Mouse (Mus musculus) layer of hippocampus, adult 11-12 months (tissue): ENCODE results near the gene Ppp3cb.
A peak's percentile ranks its signal among the peaks of the same experiment; 100 is the strongest.
"Not testable (repeated sequence)": the region's sequence is repeated elsewhere in the genome, so short reads cannot be mapped to it uniquely, and the experiment has no call there.

Source experiments
- DNase-seq: peaks from one replicate; pipeline ENCODE4 v3.0.0; 2022; ENCODE audit warnings: low spot score

Gene Ppp3cb

GRCm38 (mm10) chr14:20546415-20546814 is at the start of gene Ppp3cb:
Ppp3cb (minus strand) TSS chr14:20546573.
- DNase-seq: peak; percentile 76

- DNase-seq: peak; percentile 74
These were observed 49.4 kb upstream of the Ppp3cb start for GRCm38 (mm10) chr14:20595781-20596180.

GRCm38 (mm10) chr14:20587458-20587857 is 41.1 kb upstream of the Ppp3cb start:
- DNase-seq: no peak

- DNase-seq: no peak
These were observed 32.5 kb upstream of the Ppp3cb start for GRCm38 (mm10) chr14:20578822-20579407.

- DNase-seq: peak; percentile 84
These were observed 29.8 kb upstream of the Ppp3cb start for GRCm38 (mm10) chr14:20576179-20576578.

GRCm38 (mm10) chr14:20573196-20573595 is 26.8 kb upstream of the Ppp3cb start:
- not testable (repeated sequence) for DNase-seq

- no peak for DNase-seq
These were observed 19.1 kb upstream of the Ppp3cb start for GRCm38 (mm10) chr14:20565256-20566021.

- DNase-seq: no peak
These were observed 18.3 kb upstream of the Ppp3cb start for GRCm38 (mm10) chr14:20564692-20565091.

GRCm38 (mm10) chr14:20561897-20562296 is 15.5 kb upstream of the Ppp3cb start:
- DNase-seq: no peak

- DNase-seq: no peak
These were observed 3.8 kb upstream of the Ppp3cb start for GRCm38 (mm10) chr14:20550136-20550535.

- peak; percentile 82 for DNase-seq
These were observed 643 bp downstream of the Ppp3cb start for GRCm38 (mm10) chr14:20545529-20546331.

- no peak for DNase-seq
These were observed 1.6 kb downstream of the Ppp3cb start for GRCm38 (mm10) chr14:20544467-20545411.

- DNase-seq: no peak
These were observed 16.7 kb downstream of the Ppp3cb start for GRCm38 (mm10) chr14:20529643-20530042.

- DNase-seq: no peak
These were observed 26.2 kb downstream of the Ppp3cb start for GRCm38 (mm10) chr14:20520179-20520578.

- no peak for DNase-seq
These were observed 37.9 kb downstream of the Ppp3cb start for GRCm38 (mm10) chr14:20508424-20508823.

- DNase-seq: no peak
These were observed 43.4 kb downstream of the Ppp3cb start for GRCm38 (mm10) chr14:20502966-20503365.

GRCm38 (mm10) chr14:20499982-20500381 is 46.4 kb downstream of the Ppp3cb start:
- DNase-seq: no peak

GRCm38 (mm10) chr14:20496603-20497002 is 49.8 kb downstream of the Ppp3cb start, which contains the start of gene Mss51:
Mss51 (minus strand) TSS chr14:20496901.
- DNase-seq: no peak

GRCm38 (mm10) chr14:20486031-20486430 is 60.3 kb downstream of the Ppp3cb start:
- no peak for DNase-seq

GRCm38 (mm10) chr14:20482051-20482751 is 64.2 kb downstream of the Ppp3cb start:
- no peak for DNase-seq

- no peak for DNase-seq
These were observed 65.2 kb downstream of the Ppp3cb start for GRCm38 (mm10) chr14:20481211-20481610.
